Mouse (Mus musculus) C2C12 (cell line): ENCODE measurements around the gene Fam8a1.

ENCODE experiments used
- CTCF ChIP-seq: IDR thresholded peaks from one replicate; pipeline ENCODE4 v1.5.1; 2011; ENCODE audit not compliant: control insufficient read depth, insufficient read depth, insufficient read length
- MYOG ChIP-seq: IDR thresholded peaks from one replicate; pipeline ENCODE4 v1.6.1; 2011; ENCODE audit not compliant: control insufficient read depth, insufficient read length; ENCODE audit errors: extremely low read depth
- USF1 ChIP-seq: IDR thresholded peaks from one replicate; pipeline ENCODE4 v1.6.1; 2011; ENCODE audit warnings: low read depth, mild to moderate bottlenecking, control low read depth, moderate library complexity

- TF ChIP-seq USF1 (no peak), MYOG (no peak), CTCF (no peak)
Measured at GRCm38 (mm10) chr13:46640608-46641468, 28.5 kb upstream of the Fam8a1 start.
